Mouse (Mus musculus): ENCODE data around the gene Col4a3bp. TPM values are rescaled to one million over a fixed set of nuclear protein-coding genes. Genes with fewer than 3 reads are reported as not detected.

Col4a3bp gene
- total and polyA plus RNA-seq, 2 experiments from 2014 or later: 5.7 to 40.9 TPM

- DNase-seq (no peak), ATAC-seq (no peak)
- Histone ChIP-seq H3K9ac (no peak overlapping the region), H3K27ac (ENCODE audit: low read depth, low read length) (no peak overlapping the region), H3K27me3 (ENCODE audit: insufficient read depth, low read length) (no peaks in the 10 kb centered on the region), H3K4me2 (ENCODE audit: low read depth) (no peak overlapping the region), H3K9me3 (ENCODE audit: low read length) (no peaks in the 10 kb centered on the region), H3K4me3 (ENCODE audit: low read depth, low read length) (no peak overlapping the region), H3K36me3 (ENCODE audit: insufficient read depth) (no peaks in the 10 kb centered on the region), H3K4me1 (ENCODE audit: insufficient read depth) (no peaks in the 10 kb centered on the region)
- WGBS: 91% methylated on average over 1 of the region's 1 CpGs
- no peak for TF ChIP-seq CTCF (IDR thresholded peaks at IDR 0.05; ENCODE audit: low read depth)
These were observed 31.2 kb upstream of the Col4a3bp start for GRCm38 (mm10) chr13:96511262-96511661.

GRCm38 (mm10) chr13:96511893-96512292 is 30.5 kb upstream of the Col4a3bp start:
- Histone ChIP-seq H3K9ac (no peak overlapping the region), H3K9me3 (ENCODE audit: low read length) (no peaks in the 10 kb centered on the region), H3K4me3 (ENCODE audit: low read depth, low read length) (no peak overlapping the region), H3K27ac (ENCODE audit: low read depth, low read length) (no peak overlapping the region), H3K36me3 (ENCODE audit: insufficient read depth) (no peaks in the 10 kb centered on the region), H3K27me3 (ENCODE audit: insufficient read depth, low read length) (no peaks in the 10 kb centered on the region), H3K4me1 (ENCODE audit: insufficient read depth) (no peaks in the 10 kb centered on the region), H3K4me2 (ENCODE audit: low read depth) (no peak overlapping the region)
- ATAC-seq (no peak), DNase-seq (no peak)
- TF ChIP-seq CTCF (IDR thresholded peaks at IDR 0.05; ENCODE audit: low read depth): no peak
- 68% methylated on average over 5 of the region's 5 CpGs for WGBS

GRCm38 (mm10) chr13:96514154-96514942 is 28.1 kb upstream of the Col4a3bp start:
- 88% methylated on average over 5 of the region's 5 CpGs for WGBS
- Histone ChIP-seq H3K9me3 (ENCODE audit: low read length) (no peaks in the 10 kb centered on the region), H3K36me3 (ENCODE audit: insufficient read depth) (no peaks in the 10 kb centered on the region), H3K9ac (no peak overlapping the region), H3K4me2 (ENCODE audit: low read depth) (no peak overlapping the region), H3K4me1 (ENCODE audit: insufficient read depth) (no peaks in the 10 kb centered on the region), H3K4me3 (ENCODE audit: low read depth, low read length) (no peak overlapping the region), H3K27me3 (ENCODE audit: insufficient read depth, low read length) (no peaks in the 10 kb centered on the region), H3K27ac (ENCODE audit: low read depth, low read length) (no peak overlapping the region)
- ATAC-seq (no peak), DNase-seq (no peak)
- no peak for TF ChIP-seq CTCF (IDR thresholded peaks at IDR 0.05; ENCODE audit: low read depth)

- DNase-seq: no peak
- no peaks in the 10 kb centered on the region for H3K36me3 ChIP-seq (ENCODE audit: insufficient read depth)
- no peak for ATAC-seq
- no peak overlapping the region for H3K27ac ChIP-seq (ENCODE audit: low read depth, low read length)
- H3K9me3 ChIP-seq (ENCODE audit: low read length): no peaks in the 10 kb centered on the region
- 92% methylated on average over 9 of the region's 9 CpGs for WGBS
- TF ChIP-seq CTCF (IDR thresholded peaks at IDR 0.05; ENCODE audit: low read depth): no peak
- H3K4me1 ChIP-seq (ENCODE audit: insufficient read depth): no peaks in the 10 kb centered on the region
- no peak overlapping the region for H3K9ac ChIP-seq
- H3K27me3 ChIP-seq (ENCODE audit: insufficient read depth, low read length): no peaks in the 10 kb centered on the region
- H3K4me2 ChIP-seq (ENCODE audit: low read depth): no peak overlapping the region
- H3K4me3 ChIP-seq (ENCODE audit: low read depth, low read length): no peak overlapping the region
These were observed 26.2 kb upstream of the Col4a3bp start for GRCm38 (mm10) chr13:96516249-96516648.

- no peaks in the 10 kb centered on the region for H3K9me3 ChIP-seq (ENCODE audit: low read length)
- no peak overlapping the region for H3K4me3 ChIP-seq (ENCODE audit: low read depth, low read length)
- H3K36me3 ChIP-seq (ENCODE audit: insufficient read depth): no peaks in the 10 kb centered on the region
- no peak for TF ChIP-seq CTCF (IDR thresholded peaks at IDR 0.05; ENCODE audit: low read depth)
- WGBS: 94% methylated on average over 2 of the region's 2 CpGs
- H3K4me1 ChIP-seq (ENCODE audit: insufficient read depth): no peaks in the 10 kb centered on the region
- ATAC-seq (no peak), DNase-seq (no peak)
- no peak overlapping the region for H3K4me2 ChIP-seq (ENCODE audit: low read depth)
- H3K27me3 ChIP-seq (ENCODE audit: insufficient read depth, low read length): no peaks in the 10 kb centered on the region
- H3K27ac ChIP-seq (ENCODE audit: low read depth, low read length): no peak overlapping the region
- no peak overlapping the region for H3K9ac ChIP-seq
These were observed 25.1 kb upstream of the Col4a3bp start for GRCm38 (mm10) chr13:96517335-96517734.

GRCm38 (mm10) chr13:96521294-96521693 is 21.1 kb upstream of the Col4a3bp start:
- Histone ChIP-seq H3K9ac (no peak overlapping the region), H3K27me3 (ENCODE audit: insufficient read depth, low read length) (no peaks in the 10 kb centered on the region), H3K9me3 (ENCODE audit: low read length) (no peaks in the 10 kb centered on the region), H3K4me3 (ENCODE audit: low read depth, low read length) (no peak overlapping the region), H3K4me1 (ENCODE audit: insufficient read depth) (no peaks in the 10 kb centered on the region), H3K27ac (ENCODE audit: low read depth, low read length) (no peak overlapping the region), H3K4me2 (ENCODE audit: low read depth) (no peak overlapping the region), H3K36me3 (ENCODE audit: insufficient read depth) (no peaks in the 10 kb centered on the region)
- WGBS: 94% methylated on average over 3 of the region's 3 CpGs
- DNase-seq: no peak
- no peak for TF ChIP-seq CTCF (IDR thresholded peaks at IDR 0.05; ENCODE audit: low read depth)
- no peak for ATAC-seq

- H3K4me1 ChIP-seq (ENCODE audit: insufficient read depth): no peaks in the 10 kb centered on the region
- no peaks in the 10 kb centered on the region for H3K9me3 ChIP-seq (ENCODE audit: low read length)
- 96% methylated on average over 3 of the region's 3 CpGs for WGBS
- TF ChIP-seq CTCF (IDR thresholded peaks at IDR 0.05; ENCODE audit: low read depth): no peak
- H3K4me2 ChIP-seq (ENCODE audit: low read depth): no peak overlapping the region
- H3K36me3 ChIP-seq (ENCODE audit: insufficient read depth): no peaks in the 10 kb centered on the region
- ATAC-seq: no peak
- no peak overlapping the region for H3K27ac ChIP-seq (ENCODE audit: low read depth, low read length)
- H3K27me3 ChIP-seq (ENCODE audit: insufficient read depth, low read length): no peaks in the 10 kb centered on the region
- H3K9ac ChIP-seq: no peak overlapping the region
- DNase-seq: no peak
- no peak overlapping the region for H3K4me3 ChIP-seq (ENCODE audit: low read depth, low read length)
These were observed 15.4 kb upstream of the Col4a3bp start for GRCm38 (mm10) chr13:96527022-96527421.
